9 mouse cellular contexts compared by ENCODE assay signal in the genomic region with DNA sequence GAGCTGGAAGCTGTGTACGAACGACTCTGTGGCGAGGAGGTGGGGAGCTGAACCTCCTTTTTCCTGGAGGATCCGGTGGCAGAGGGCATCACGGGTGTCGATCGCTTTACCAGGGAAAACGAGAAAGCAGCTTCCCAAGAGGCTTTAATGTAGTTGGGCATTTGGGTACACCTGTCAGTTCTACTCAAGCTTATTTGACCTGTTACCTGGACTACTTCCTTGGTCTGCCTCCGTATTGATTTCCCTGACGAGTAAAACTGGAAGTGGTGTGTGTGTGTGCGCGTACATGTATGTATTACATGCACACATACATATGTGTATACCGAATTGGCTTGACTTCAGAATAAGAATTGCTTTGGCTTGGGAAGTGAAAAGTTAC. TPM values are rescaled to one million over a fixed set of nuclear protein-coding genes. Genes with fewer than 3 reads are reported as not detected.
A peak's percentile ranks its signal among the peaks of the same experiment; 100 is the strongest.
DNase-seq lines count a peak whose midpoint lies in the region; ATAC-seq and TF ChIP-seq lines count a peak whose summit lies in the region.
"Had no signal": no experiment of that assay in that cellular context is flagged by ENCODE, and none has a peak within 500 bp of the region (broad histone marks: within the 10 kb centered on the region; RNA-seq: fewer than 3 reads in every experiment).

No protein-coding gene starts in this region.

- intact Hi-C loops in left cerebral cortex, postnatal 4 days (cut with DNase I) = no loop called here

- peak overlapping the region; percentile 93 for H3K4me3 ChIP-seq in kidney, embryonic 16.5 days (ENCODE audit: low read length)
- peak overlapping the region; percentile 86 for H3K4me3 ChIP-seq in cortical plate, adult 2 months (ENCODE audit: insufficient read depth, low read length)
- H3K4me3 ChIP-seq in midbrain, embryonic 15.5 days = peak overlapping the region; percentile 72

- H3K27me3 ChIP-seq in kidney, embryonic 16.5 days (ENCODE audit: insufficient read depth, low read length) = no peaks in the 10 kb centered on the region
- no peaks in the 10 kb centered on the region for H3K27me3 ChIP-seq in midbrain, embryonic 15.5 days (replicated peaks)

- no peak for TF ChIP-seq POLR2A in cortical plate, adult 2 months (IDR thresholded peaks at IDR 0.05; ENCODE audit: extremely low read depth, insufficient read depth, low read length)

- H3K36me3 ChIP-seq in kidney, embryonic 16.5 days (ENCODE audit: insufficient read depth, low read length) = peaks cover 45% of the 10 kb centered on the region
- H3K36me3 ChIP-seq in midbrain, embryonic 15.5 days (replicated peaks) = peaks cover 41% of the 10 kb centered on the region

- 1% methylated on average over 13 of the region's 13 CpGs for WGBS in kidney, embryonic 16.5 days
- 1% methylated on average over 13 of the region's 13 CpGs for WGBS in midbrain, embryonic 15.5 days

- no peak for TF ChIP-seq CTCF in cortical plate, adult 2 months (IDR thresholded peaks at IDR 0.05; ENCODE audit: extremely low read depth, insufficient read depth, low read length)

- H3K4me1 ChIP-seq in kidney, embryonic 16.5 days (ENCODE audit: insufficient read depth, low read length) = peaks cover 12% of the 10 kb centered on the region
- peaks cover 3% of the 10 kb centered on the region; the same call in 1 of the 2 replicates for H3K4me1 ChIP-seq in cortical plate, adult 2 months (ENCODE audit: control insufficient read depth, insufficient read depth, low read length)
- peaks cover 32% of the 10 kb centered on the region for H3K4me1 ChIP-seq in midbrain, embryonic 15.5 days

- ATAC-seq in kidney, embryonic 16.5 days (ENCODE audit: low FRiP score, low TSS enrichment) = peak; percentile 62
- 0 out of 2 replicates have a peak, but pooled peaks have one; percentile 24 for ATAC-seq in midbrain, embryonic 15.5 days (replicated peaks)

- H3K4me2 ChIP-seq in kidney, embryonic 16.5 days (replicated peaks; ENCODE audit: low read depth, low read length) = peak overlapping the region; percentile 65
- peak overlapping the region; percentile 71 for H3K4me2 ChIP-seq in midbrain, embryonic 15.5 days

- H3K9me3 ChIP-seq in kidney, embryonic 16.5 days (ENCODE audit: low read length) = no peaks in the 10 kb centered on the region
- H3K9me3 ChIP-seq in midbrain, embryonic 15.5 days = no peaks in the 10 kb centered on the region

- peak overlapping the region; percentile 90 for H3K9ac ChIP-seq in kidney, embryonic 16.5 days (replicated peaks; ENCODE audit: low read length)
- peak overlapping the region; percentile 88 for H3K9ac ChIP-seq in midbrain, embryonic 15.5 days

- no peak for DNase-seq in kidney, adult 18-20 months
- DNase-seq in hindlimb bud, embryonic 11.5 days (ENCODE audit: extremely low spot score, low read depth, low spot score) = peak; percentile 20
- DNase-seq in gastrocnemius, postnatal 10 days = no peak
- no peak for DNase-seq in urinary bladder, postnatal 14 days (ENCODE audit: low spot score)
- no peak for DNase-seq in left cerebral cortex, postnatal 4 days

- H3K27ac ChIP-seq in kidney, embryonic 16.5 days (ENCODE audit: low read length) = peak overlapping the region; percentile 90; the same call in 1 of the 2 replicates
- 0 out of 2 replicates have a peak overlapping the region, but pooled peaks have one; percentile 13 for H3K27ac ChIP-seq in cortical plate, adult 2 months (ENCODE audit: insufficient read depth, low read length)
- peak overlapping the region; percentile 84 for H3K27ac ChIP-seq in midbrain, embryonic 15.5 days

RNA-seq across cellular contexts. Expression of a gene that starts 0.6 kb away (rescaled TPM):
- 175 and 182 TPM in 2 replicates for polyA plus RNA-seq in kidney, embryonic 16.5 days (2015; fragmentation: Nextera tagmentation; extraction: Ambion mirVana)
- polyA plus RNA-seq in cortical plate, adult 2 months (2012; rRNA removed) = 36.8 and 37.4 TPM in 2 replicates
- polyA plus RNA-seq in midbrain, embryonic 15.5 days (2015; fragmentation: Nextera tagmentation; extraction: Ambion mirVana) = 99.3 and 101 TPM in 2 replicates
- total RNA-seq in gastrocnemius, postnatal 10 days (2021) = 10 to 100 TPM; 35.7 to 44.8 TPM
- 10 to 100 TPM; 82.3 to 83.9 TPM for total RNA-seq in left cerebral cortex, postnatal 4 days (2021)

RNA-seq across cellular contexts. Expression of a gene that starts 0.8 kb away (rescaled TPM):
- 86.9 and 88.5 TPM in 2 replicates for polyA plus RNA-seq in kidney, embryonic 16.5 days (2015; fragmentation: Nextera tagmentation; extraction: Ambion mirVana)
- polyA plus RNA-seq in cortical plate, adult 2 months (2012; rRNA removed) = 41.8 and 42.9 TPM in 2 replicates
- polyA plus RNA-seq in midbrain, embryonic 15.5 days (2015; fragmentation: Nextera tagmentation; extraction: Ambion mirVana) = 74.9 and 77.1 TPM in 2 replicates
- 10 to 100 TPM; 40.3 to 41.1 TPM for total RNA-seq in gastrocnemius, postnatal 10 days (2021)
- 10 to 100 TPM; 46.8 to 47.7 TPM for total RNA-seq in left cerebral cortex, postnatal 4 days (2021)

RNA-seq across cellular contexts. Expression of a gene that starts 41.4 kb away (rescaled TPM):
- polyA plus RNA-seq in kidney, embryonic 16.5 days (2015; fragmentation: Nextera tagmentation; extraction: Ambion mirVana) = 3.0 and 3.2 TPM in 2 replicates
- 103 and 108 TPM in 2 replicates for polyA plus RNA-seq in cortical plate, adult 2 months (2012; rRNA removed)
- 6.9 and 8.2 TPM in 2 replicates for polyA plus RNA-seq in midbrain, embryonic 15.5 days (2015; fragmentation: Nextera tagmentation; extraction: Ambion mirVana)
- total RNA-seq in gastrocnemius, postnatal 10 days (2021) = 10 to 100 TPM; 12.3 to 14.4 TPM
- total RNA-seq in left cerebral cortex, postnatal 4 days (2021) = 10 to 100 TPM; 13.8 to 14.2 TPM
- total RNA-seq: neutrophil, adult 5-6 weeks had no signal

RNA-seq across cellular contexts. Expression of a gene that starts 55.1 kb away (rescaled TPM):
- polyA plus RNA-seq in kidney, embryonic 16.5 days (2015; fragmentation: Nextera tagmentation; extraction: Ambion mirVana) = 14.8 and 16.6 TPM in 2 replicates
- polyA plus RNA-seq in cortical plate, adult 2 months (2012; rRNA removed) = 18.0 and 18.2 TPM in 2 replicates
- polyA plus RNA-seq in midbrain, embryonic 15.5 days (2015; fragmentation: Nextera tagmentation; extraction: Ambion mirVana) = 7.3 and 8.0 TPM in 2 replicates
- 1 to 10 TPM; 4.1 to 5.0 TPM for total RNA-seq in gastrocnemius, postnatal 10 days (2021)
- total RNA-seq in left cerebral cortex, postnatal 4 days (2021) = 1 to 10 TPM; 7.8 to 7.9 TPM

Comparison
In these comparisons a context has a peak if more than half of its experiments do, and no peak if none do; other contexts are left out.
1. H3K27ac ChIP-seq: peak in every context shown above with its lines; median percentile 90 in kidney, embryonic 16.5 days; 84 in midbrain, embryonic 15.5 days; 13 in cortical plate, adult 2 months.
2. RNA of a gene that starts 41.4 kb away (polyA plus RNA-seq): 103 to 108 TPM in cortical plate, adult 2 months; 6.9 to 8.2 TPM in midbrain, embryonic 15.5 days and 3.0 to 3.2 TPM in kidney, embryonic 16.5 days; every median in the first group is over 10 times any median in the second.
3. Peak in every context shown above with its lines, with median percentiles within 50 percentile points of each other: H3K4me3 ChIP-seq.